Mouse (Mus musculus): ENCODE results near the gene Pim1.
A peak's percentile ranks its signal among the peaks of the same experiment; 100 is the strongest.

Pim1 gene

DNA sequence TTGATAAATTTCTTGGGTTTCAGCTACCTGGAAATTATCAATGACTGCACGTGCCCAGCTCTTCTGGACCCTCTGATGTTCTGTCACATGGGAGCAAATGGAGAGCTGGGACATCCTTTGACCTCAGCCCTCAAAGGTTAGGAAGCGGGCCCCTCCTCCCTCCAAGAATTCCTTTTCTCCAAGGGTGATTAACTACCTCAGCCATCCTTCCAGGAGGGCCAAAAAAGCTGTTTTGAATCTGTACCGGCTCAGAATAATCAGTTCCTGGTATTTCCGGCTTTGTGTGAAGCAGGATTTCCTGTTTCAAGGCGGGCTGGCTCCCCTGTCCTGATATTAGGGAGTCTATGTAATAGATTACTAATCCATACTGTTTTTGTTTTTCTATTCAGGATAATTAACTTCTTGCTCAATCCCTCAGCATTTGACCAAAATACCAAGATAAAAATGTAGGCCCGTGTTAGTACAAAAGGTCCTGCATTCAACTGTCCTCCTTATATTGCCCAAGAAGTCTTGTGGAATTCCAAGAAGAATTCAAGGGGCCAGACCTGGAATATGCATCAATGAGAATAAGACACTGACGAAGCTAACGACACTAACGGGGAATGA is 25.0 kb upstream of the Pim1 start:
- no peak for DNase-seq (ENCODE audit: low spot score)

DNA sequence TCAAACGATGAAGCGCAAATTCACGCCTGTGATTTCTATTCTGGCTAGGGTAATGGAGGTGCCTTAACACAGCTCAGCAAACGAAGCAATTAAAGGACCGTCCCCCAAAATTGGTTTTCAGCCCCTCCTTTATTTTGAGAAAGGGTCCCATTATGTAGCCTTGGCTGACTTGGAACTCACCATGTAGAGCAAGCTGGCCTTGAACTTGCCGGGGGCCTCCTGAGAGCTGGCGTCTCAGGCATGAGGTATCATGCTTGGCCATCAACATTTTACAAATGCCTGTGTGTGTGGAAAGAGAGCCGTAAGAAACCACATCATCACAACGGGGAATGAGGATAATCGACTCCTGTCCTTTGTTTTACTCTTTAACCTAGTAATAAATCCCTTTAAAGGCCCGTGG is 23.5 kb upstream of the Pim1 start:
- no peak for DNase-seq (ENCODE audit: low spot score)

DNA sequence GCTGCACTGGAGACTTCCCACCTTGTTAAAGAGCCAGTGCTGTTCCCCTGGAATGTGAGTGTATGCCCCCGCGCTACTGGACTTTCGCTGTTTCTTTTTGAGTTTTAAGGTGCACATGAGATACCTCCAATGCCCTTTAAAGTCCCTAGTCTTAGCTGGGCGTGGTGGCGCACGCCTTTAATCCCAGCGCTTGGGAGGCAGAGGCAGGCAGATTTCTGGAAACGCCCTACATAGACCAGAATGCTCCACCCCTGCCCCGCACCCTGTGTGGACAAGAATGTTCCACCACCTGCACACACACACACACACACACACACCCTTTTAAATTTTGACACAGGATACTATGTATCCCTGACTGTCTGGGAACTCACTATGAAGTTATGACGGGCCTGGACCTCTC is 17.1 kb upstream of the Pim1 start:
- DNase-seq (ENCODE audit: low spot score): no peak

DNA sequence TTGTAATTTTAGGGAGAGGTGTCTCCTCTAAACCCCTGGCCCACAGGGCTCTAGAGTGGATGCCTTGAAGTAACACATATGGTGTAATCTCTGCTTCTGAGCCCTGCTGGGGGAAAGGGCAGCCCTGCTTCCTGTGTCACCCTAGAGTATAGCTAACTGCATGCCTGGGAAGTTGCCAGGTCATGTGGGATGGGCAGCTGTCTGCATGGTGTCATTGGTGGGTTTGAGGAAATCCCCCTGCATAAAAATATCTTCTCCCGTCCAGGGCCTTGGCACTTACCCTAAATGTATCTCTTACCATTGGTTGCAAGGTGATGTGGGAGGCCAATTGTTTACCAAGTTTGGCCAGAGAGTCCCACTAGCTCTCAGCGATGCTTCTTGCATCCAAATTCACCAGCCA is 16.5 kb upstream of the Pim1 start:
- DNase-seq (ENCODE audit: low spot score): no peak

DNA sequence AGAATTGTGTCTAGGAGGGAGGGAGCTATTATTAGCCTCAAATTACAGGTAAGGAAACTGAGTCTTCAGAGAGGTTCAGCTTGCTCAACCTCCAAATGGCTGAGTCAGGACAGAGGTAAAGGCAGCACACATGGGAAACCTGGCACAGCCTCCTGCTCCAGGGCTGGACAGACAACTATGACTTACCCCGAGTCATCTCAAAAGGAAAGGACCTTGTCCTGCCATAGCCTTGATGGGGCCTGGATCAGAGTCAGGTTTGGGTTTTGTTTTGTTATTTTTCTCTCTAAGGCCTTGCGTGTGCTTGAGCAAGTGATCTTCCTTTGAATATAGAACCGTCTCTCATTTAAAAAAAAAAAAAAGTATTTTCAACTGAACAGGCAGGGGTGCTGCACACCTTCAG is 15.4 kb upstream of the Pim1 start:
- no peak for DNase-seq (ENCODE audit: low spot score)

DNA sequence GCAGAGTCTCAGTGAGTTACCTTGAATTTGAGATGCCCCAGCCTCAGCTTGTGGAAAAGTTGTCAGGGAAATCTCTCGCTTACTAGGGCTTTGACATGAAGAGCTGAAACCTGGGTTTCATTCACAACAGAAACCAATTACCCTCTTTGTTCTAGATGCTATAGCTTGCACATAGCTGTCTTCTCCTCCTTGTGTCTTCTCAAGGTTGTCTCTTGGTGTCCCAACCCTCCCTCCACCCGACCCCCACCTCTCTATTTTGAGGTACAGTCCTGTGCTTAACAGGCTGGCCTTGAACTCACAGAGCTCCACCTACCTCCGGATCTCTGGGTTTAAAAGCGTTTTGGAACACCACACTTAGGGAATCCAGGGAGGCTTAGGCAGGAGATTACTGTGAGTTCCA is 14.1 kb upstream of the Pim1 start:
- no peak for DNase-seq (ENCODE audit: low spot score)

DNA sequence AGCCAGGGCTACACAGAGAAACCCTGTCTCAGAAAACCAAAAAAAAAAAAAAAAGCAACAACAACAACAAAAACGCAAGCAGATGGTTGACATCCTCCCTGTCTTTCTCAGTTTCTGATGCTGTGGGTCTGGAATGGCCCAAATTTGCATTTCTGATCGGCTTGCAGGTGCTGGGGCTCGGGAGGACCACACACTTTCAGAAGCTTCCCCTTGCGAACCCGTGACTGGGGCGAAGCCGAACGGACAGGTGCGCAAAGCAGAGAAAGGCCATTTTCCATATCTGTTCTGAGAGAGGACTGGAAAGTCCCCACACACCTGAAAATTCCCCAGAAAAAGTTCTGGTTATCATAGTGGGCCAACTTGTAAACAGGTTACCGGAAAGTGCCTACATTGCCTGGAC is 13.2 kb upstream of the Pim1 start:
- no peak for DNase-seq (ENCODE audit: low spot score)

DNA sequence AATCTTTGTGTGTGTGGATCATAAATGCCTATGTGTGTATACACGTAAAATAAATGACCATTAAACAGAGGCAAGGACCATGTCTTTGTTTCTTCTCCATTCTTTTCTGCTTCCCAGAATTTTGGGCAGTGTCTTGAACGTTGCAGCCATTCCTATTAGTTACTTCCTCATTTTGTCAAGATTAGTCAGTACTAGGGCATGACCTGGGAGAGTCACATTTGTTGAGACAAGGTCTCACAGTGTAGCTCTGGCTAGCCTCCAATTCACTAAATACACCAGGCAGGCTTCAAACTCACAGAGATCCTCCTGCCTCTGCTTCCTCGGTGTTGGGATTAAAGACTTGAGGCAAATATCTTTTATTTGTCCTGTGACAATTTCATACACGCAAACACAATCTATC is 12.3 kb upstream of the Pim1 start:
- DNase-seq (ENCODE audit: low spot score): no peak

DNA sequence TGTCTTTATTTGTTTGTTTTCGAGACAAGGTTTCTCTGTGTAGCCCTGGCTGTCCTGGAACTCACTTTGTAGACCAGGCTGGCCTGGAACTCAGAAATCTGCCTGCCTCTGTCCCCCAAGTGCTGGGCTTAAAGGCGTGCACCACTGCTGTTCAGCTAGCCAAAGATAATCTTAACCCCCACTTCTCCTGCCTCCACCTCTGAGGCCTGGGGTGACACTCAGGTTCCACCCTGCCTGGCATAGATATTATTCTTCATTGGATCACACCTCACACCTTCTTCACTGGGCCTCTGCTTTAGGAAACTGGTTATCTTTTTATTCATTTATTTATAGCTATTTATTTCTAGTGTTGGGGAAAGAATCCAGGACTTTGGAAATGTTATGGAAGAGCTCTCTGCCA is 10.3 kb upstream of the Pim1 start:
- no peak for DNase-seq (ENCODE audit: low spot score)

DNA sequence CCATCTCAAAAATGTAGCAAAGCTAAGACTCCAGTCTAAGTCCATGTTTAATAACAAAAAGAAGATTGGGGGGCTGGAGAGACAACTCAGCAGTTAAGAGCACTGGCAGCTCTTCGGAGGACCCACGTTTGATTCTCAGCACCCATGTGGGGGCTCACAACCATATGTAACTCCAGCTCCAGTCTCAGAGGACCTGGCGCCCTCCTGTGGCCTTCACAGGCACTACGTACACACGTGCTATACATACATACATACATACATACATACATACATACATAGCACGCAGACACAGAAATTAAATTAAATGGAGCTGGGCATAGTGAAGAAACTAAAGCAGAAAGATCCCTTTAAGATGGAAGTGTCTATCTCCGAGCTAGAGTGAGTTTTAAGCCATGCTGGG is 7.9 kb upstream of the Pim1 start:
- no peak for DNase-seq (ENCODE audit: low spot score)

DNA sequence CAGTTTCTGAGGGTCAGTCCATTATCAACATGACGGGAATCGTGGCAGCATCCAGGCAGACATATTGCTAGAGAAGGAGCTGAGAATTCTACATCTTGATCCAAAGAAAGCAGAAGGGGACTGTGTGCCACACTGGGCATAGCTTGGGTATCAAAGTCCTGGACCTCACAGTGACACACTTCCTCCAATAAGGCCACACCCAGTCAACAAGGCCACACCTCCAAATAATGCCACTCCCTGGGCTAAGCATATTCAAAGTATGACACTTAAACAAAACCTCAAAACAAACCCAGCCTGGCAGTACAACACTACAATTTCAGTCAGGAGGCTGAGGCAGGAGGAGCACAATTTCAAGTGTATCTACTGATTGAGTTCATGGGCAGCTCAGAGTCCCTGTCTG is 7.3 kb upstream of the Pim1 start:
- DNase-seq (ENCODE audit: low spot score): no peak

DNA sequence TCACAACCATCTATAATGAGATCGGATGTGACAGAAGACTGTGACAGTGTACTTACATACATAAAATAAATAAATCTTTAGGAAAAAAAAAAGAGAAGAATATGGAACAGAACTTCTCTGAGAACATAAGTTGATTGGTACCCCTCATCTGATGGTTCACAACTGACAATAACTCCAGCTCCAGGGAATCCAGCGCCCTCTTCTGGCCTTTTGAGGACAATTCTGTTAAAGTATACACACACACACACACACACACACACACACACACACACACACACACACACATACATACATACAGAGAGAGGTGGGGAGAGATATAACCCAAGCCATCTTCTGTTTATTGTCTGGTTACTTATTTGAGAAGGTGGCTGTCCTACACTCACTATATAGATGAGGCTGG is 6.1 kb upstream of the Pim1 start:
- DNase-seq (ENCODE audit: low spot score): no peak

DNA sequence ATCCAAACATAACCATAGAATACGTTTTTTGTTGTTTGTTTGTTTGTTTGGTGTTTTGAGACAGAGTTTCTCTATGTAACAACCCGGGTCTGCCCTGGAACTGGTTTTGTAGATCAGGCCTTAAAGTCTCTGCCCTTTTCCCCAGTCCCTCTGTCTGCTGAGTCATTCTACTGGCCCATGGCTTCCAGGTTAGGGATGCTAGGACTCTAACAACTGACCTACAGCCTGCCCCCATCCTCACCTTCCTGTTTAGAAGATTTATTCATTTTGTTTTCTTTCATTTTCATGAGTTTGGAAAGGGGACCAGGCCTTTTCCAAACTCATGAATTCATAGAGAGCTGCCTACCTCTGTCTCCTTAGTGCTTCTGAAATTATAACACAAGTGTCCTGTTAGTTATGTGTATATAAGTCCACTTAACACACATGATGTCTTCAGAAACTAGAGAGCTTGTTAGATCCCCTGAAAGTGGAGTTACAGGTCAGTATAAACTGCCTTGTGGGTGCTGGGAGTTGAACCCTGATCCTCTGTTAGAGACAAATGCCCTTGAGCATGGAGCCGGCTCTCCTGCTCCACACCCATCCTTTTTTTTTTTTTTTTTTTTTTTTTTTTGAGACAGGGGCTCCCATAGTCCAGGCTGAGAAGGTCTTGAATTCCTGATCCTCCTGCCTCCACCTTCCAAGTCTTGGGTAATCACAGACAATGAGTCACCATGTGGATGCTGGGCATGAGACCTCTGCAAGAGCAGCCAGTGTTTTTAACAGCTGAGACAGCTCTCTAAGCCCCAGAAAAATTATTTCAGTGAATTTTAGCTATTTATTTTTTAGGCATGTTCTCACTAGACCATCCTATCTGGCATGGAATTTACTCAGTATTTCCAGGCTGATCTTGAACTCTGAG is 5.0 kb upstream of the Pim1 start:
- no peak for DNase-seq (ENCODE audit: low spot score)

DNA sequence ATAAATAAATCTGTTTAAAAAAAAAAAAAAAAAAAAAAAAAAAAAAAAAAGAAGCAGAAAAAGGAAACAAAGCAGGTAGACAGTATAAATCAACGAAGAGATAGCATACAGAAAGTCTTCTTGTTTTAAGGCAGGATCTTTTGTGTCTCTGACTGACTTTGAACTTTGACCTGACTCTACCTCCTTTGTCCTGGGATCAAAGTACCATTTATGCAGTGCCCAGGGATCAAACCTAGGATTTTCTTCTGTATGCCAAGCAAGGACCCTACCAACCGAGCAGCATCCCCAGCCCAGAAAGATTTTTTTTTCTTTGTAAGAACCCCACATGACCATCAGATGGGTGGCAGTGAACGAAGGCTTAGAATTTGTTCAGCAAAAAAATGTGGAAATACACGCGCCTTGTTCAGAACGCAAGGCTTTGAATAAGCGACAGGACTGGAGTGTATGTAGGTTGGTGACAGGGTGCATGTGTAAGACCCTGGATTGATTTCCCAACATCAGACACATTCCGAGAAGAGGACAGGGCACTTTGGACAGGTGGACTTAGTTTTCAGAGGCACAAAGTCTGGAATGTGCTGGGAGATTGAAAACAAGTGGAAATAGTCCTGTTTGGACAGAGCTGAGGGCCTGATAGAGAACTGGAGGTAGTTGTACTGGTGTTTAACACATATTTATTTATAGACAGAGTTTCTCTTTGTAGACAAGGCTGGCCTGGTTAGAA is 2.1 kb upstream of the Pim1 start:
- DNase-seq (ENCODE audit: low spot score): no peak

DNA sequence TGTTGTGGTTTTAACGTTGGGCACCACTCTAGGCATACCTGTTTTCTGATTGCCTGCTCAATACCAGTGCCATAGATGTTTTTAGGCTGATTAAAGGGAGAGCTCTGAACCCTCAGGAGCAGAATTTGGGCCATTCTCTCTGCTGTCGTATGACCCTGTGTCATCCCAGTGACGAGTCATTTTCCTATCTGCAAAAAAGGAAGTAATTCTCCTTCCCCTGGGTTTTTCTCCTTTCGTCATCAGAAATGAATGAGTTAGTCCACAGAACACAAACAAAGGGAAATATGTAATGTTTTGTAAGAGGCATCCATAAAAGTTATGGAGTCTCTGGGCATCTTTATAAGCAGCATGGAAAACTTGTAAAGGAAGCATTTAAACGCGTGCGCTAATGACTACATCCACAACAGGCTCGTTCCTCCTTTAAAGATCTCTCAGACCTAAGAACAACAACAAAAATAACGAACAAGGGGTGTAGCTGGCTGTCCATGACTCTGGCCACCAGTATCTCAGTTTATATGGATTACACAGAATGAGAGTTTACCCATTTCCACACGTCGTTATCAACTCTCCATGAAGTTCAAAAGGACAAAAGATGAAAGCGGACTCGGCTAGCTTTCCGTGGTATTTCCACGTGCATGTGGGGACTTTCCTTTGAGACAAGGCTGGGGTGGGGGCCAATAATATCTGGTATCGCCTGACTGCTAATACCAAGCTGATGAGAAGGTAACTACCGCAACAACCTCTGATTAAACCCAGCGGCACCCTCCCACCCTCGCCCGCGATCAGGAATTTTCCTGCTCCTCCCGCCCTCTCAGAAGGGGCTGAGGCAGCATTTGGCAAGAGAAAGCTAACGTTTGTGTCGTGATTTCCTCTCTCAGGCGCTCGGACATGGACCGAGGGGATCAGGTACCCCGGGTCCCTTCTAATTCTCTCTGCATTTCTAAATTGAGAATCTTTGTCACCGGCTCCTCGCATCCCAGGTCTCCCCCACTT is 1.3 kb upstream of the Pim1 start:
- no peak for DNase-seq (ENCODE audit: low spot score)

DNA sequence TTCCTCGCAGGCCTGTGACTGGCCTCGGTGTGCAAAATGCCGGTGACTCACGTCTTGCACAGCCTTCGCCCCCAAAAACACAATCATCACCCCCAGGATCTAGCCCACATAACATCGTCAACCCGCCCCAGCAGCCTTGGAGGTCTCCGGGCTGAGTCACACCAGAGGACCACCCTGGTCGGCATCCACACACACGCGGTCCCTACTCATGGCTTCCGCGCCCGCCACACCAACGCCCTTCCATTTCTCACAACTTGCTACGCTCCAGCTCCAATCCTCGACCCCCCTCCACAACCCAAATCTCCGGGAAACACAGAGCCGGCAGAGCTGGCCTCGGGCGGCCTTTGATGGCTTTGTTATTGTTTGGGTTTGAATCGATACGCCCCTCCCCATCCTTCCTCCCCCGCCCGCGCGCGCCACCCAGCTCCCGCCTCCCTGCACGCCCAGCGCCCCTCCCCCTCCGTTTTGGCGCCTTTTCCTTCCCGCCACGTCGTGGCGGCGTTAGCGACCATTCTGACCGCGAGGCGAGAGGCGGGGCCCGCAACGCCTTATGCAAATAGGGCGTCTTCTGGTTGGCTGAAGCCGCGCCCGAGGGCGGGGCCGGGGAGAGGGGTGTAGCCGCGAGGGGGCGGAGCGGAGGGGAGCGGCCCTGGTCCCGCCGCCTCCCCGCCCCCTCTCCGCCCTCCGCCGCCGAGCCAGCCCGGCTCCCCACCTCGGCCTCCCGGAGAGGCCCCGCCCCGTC is 411 bp upstream of the Pim1 start:
- DNase-seq (ENCODE audit: low spot score): peak; percentile 98

DNA sequence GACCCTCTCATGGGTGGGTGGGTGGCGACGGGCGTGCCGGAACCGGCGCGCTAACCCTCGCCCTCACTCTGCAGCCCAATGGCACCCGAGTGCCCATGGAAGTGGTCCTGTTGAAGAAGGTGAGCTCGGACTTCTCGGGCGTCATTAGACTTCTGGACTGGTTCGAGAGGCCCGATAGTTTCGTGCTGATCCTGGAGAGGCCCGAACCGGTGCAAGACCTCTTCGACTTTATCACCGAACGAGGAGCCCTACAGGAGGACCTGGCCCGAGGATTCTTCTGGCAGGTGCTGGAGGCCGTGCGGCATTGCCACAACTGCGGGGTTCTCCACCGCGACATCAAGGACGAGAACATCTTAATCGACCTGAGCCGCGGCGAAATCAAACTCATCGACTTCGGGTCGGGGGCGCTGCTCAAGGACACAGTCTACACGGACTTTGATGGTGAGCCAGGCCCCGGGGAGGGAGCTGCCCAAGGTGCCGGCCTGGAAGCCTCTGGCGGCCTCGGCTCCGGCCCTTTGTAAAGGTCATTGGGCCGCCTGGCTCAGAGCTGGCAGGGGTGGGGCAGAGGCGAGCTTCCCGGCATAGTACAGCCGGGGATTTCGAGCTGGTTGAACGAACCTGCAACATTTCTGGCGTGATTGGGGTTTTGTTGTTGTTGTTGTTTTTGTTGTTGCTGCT is 1.2 kb downstream of the Pim1 start:
- DNase-seq (ENCODE audit: low spot score): no peak

DNA sequence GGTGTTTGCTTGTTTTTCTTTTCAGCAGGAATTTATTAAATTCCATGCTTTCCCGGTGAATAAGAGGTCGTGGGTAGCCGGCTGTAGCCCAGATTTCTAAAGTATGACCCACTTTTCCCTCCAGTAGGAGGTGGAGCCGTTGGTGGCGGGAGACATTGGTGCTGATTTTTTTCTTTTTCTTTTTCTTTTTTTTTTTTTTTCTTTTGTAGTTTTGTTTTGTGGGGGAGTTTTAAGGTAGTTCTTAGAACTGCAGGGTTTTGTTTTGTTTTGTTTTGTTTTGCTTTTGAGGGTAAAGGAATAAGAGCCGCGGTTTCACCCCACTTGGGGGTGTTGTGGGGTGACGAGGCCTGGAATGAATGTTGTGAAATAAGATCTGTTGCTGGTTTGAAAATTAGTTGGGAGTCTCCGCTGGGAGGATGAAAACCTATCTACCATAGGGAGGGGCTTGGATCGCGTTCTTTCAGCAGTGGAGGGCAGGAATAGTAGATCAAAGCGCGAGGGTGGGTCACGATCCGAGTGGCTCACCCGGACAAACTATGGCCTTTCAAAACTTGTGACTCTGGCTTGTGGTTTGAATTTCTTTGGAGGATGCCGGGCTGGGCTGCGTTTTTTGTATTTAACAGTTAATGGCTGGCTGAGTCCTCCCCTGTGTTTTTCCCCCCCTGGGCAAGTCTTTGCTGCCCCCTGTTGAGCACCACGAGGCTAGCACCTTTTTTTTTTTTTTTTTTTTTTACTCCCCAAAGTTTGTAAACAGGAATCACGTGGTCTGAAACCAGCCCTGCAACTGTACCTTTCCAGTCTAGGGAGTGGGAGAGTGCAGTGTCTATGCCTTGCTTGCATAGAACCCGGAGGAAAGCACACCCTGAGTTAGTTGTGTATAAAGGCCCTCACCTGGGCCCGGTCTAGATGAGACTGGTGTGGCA is 2.0 kb downstream of the Pim1 start:
- DNase-seq (ENCODE audit: low spot score): peak; percentile 30

DNA sequence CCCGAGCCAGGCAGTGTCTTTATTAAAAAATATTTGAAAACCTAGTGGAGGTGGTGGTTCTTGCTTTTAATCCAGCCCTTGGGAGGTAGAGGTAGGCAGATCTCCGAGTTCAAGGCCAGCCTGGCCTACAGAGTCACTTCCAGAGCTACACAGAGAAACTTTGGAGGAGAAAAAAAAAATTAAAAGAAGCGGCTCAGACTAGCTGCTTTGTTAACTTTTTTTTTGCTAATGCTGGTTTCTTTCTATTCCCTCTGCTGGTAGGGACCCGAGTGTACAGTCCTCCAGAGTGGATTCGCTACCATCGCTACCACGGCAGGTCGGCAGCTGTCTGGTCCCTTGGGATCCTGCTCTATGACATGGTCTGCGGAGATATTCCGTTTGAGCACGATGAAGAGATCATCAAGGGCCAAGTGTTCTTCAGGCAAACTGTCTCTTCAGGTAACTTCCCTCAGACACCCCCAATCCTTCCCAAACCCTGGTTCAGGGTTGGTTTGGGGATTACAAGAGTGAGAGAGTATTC is 3.0 kb downstream of the Pim1 start:
- DNase-seq (ENCODE audit: low spot score): no peak

Measured in urinary bladder, postnatal 10 days (tissue).